Mouse (Mus musculus): Measurements from ENCODE around the gene Tex2. TPM values are rescaled to one million over a fixed set of nuclear protein-coding genes. Genes with fewer than 3 reads are reported as not detected.
"Not testable (repeated sequence)": the region's sequence is repeated elsewhere in the genome, so short reads cannot be mapped to it uniquely, and the experiment has no call there.

The Tex2 gene
- 44.7 and 49.3 TPM in 2 replicates for total RNA-seq (2014; rRNA removed)
- polyA plus RNA-seq (2015; fragmentation: Nextera tagmentation; extraction: Ambion mirVana) = 17.5 and 23.0 TPM in 2 replicates

DNA sequence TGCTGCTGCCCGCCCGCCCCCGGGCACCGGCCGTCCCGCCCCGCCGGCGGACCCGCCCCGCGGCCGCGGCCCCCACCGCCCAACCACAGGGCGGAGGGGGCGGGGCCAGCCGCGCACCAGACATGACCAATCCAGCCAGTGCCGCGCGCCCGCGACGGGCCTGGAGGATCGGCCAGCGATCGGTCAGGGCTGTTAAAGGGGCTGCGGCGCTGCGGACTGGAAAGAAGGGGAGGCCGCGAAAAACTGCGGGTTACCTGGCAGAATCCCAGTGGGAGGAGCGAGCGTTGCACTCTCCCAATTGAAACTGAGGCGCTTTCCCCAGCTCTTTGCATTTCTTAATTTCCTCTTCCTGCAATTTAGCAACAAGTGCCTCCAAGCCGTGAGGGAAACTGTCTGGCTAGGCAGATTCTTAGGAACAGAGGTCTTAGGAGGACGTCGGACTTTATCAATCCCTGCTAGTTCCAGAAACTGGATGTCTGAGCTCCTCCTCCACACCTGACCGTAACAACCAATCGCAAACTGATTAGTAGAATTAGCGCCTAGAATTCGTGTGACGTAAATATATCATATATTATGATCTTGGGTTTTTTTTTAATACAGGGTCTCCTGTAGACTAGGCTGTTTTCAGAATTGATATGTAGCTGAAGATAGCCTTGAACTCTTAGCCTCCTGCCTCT lies at the start of gene Tex2:
Tex2 (minus strand) TSS at position 463 of the 677 bp plus-strand sequence.
- ATAC-seq (peak; percentile 98), DNase-seq (peak; percentile 94)
- H3K9ac ChIP-seq = peak within 1 kb of the TSS; percentile 69
- peak within 1 kb of the TSS; percentile 76 for H3K4me2 ChIP-seq (ENCODE audit: low read depth)
- peaks cover 4% of the 10 kb centered on the region; the same call in 1 of the 2 replicates for H3K4me1 ChIP-seq (ENCODE audit: insufficient read depth)
- no peaks in the 10 kb centered on the region for H3K9me3 ChIP-seq (ENCODE audit: low read length)
- no peak for TF ChIP-seq CTCF (IDR thresholded peaks at IDR 0.05; ENCODE audit: low read depth)
- no peaks in the 10 kb centered on the region for H3K36me3 ChIP-seq (ENCODE audit: insufficient read depth)
- no peaks in the 10 kb centered on the region for H3K27me3 ChIP-seq (ENCODE audit: insufficient read depth, low read length)
- H3K27ac ChIP-seq (ENCODE audit: low read depth, low read length) = peak within 1 kb of the TSS; percentile 71
- WGBS = 1% methylated on average over 31 of the region's 45 CpGs
- peak within 1 kb of the TSS; percentile 78 for H3K4me3 ChIP-seq (ENCODE audit: low read depth, low read length)

DNA sequence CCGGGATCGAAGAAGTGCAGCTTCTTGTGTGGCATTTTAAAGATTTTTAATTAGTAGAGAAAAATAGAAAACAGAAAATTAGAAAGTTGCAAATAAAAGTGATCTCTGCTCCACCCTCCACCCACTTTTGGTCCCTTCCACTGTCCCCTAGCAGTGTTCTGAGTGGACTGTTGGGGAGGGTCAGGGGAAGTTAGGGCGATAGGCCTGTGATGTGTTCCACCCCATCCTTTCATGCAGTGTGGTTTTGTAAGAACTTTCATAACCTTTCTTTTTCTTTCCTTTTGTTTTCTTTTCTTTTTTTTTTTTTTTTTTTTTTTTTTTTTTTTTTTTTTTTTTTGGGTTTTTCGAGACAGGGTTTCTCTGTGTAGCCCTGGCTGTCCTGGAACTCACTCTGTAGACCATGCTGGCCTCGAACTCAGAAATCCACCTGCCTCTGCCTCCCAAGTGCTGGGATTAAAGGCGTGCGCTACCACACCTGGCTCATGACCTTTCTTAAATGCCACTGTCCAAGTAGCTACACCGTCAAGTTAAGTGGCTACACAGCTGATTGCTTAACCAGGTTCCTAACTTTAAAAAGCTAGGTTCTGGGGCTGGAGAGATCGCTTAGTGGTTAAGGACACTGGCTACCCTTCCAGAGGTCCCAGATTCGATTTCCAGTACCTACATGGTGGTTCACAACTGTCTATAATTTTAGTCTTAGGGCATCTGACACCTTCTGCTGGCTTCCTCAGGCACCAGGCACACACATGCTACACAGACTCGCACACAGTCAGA lies 49.6 kb upstream of the Tex2 start:
- Histone ChIP-seq H3K27ac (ENCODE audit: low read depth, low read length) (no peak overlapping the region), H3K4me3 (ENCODE audit: low read depth, low read length) (no peak overlapping the region), H3K9ac (no peak overlapping the region), H3K36me3 (ENCODE audit: insufficient read depth) (no peaks in the 10 kb centered on the region), H3K9me3 (ENCODE audit: low read length) (no peaks in the 10 kb centered on the region), H3K4me2 (ENCODE audit: low read depth) (no peak overlapping the region), H3K27me3 (ENCODE audit: insufficient read depth, low read length) (no peaks in the 10 kb centered on the region), H3K4me1 (ENCODE audit: insufficient read depth) (peaks cover 4% of the 10 kb centered on the region; the same call in 1 of the 2 replicates)
- DNase-seq (no peak), ATAC-seq (no peak)
- no peak for TF ChIP-seq CTCF (IDR thresholded peaks at IDR 0.05; ENCODE audit: low read depth)
- WGBS = 90% methylated on average over 10 of the region's 11 CpGs

DNA sequence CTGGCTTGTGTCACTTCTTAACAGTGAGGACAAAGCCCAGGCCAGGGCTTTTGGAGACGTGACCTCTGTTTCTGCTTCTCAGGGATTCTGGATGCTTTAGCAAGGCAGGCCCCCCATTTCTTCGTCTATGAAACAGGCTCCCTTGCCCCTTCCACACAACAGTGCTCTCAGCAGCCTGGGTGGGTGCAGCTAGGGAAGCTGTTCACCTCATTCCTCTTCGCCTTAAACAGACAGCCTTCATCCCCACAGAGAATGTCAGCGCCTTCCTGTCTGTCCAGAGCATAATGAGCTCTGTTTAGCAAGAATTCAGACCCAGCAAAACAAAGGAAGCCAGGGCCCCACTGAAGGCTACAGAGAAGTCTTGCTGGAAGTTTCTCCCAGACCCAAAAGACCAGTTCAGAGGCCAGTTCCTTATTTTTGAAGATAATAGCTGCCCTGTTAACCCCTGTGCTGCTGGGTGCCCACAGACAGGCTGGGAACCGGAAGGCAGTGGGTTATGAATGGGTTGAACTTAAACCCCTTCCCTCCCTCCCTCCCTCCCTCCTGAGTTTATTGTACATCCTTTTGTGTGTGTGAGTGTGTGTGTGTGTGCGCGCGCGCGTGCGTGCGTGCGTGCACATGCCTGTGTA lies 47.3 kb upstream of the Tex2 start:
- peak; percentile 18; the same call in 1 of the 2 replicates for ATAC-seq
- TF ChIP-seq CTCF (IDR thresholded peaks at IDR 0.05; ENCODE audit: low read depth) = no peak
- H3K9ac ChIP-seq = no peak overlapping the region
- H3K4me2 ChIP-seq (ENCODE audit: low read depth) = no peak overlapping the region
- 31% methylated on average over 13 of the region's 13 CpGs for WGBS
- peak overlapping the region; percentile 21; the same call in 1 of the 2 replicates for H3K27ac ChIP-seq (ENCODE audit: low read depth, low read length)
- DNase-seq = no peak
- H3K4me3 ChIP-seq (ENCODE audit: low read depth, low read length) = no peak overlapping the region
- no peaks in the 10 kb centered on the region for H3K27me3 ChIP-seq (ENCODE audit: insufficient read depth, low read length)
- no peaks in the 10 kb centered on the region for H3K9me3 ChIP-seq (ENCODE audit: low read length)
- H3K4me1 ChIP-seq (ENCODE audit: insufficient read depth) = peaks cover 5% of the 10 kb centered on the region; the same call in 1 of the 2 replicates
- no peaks in the 10 kb centered on the region for H3K36me3 ChIP-seq (ENCODE audit: insufficient read depth)

DNA sequence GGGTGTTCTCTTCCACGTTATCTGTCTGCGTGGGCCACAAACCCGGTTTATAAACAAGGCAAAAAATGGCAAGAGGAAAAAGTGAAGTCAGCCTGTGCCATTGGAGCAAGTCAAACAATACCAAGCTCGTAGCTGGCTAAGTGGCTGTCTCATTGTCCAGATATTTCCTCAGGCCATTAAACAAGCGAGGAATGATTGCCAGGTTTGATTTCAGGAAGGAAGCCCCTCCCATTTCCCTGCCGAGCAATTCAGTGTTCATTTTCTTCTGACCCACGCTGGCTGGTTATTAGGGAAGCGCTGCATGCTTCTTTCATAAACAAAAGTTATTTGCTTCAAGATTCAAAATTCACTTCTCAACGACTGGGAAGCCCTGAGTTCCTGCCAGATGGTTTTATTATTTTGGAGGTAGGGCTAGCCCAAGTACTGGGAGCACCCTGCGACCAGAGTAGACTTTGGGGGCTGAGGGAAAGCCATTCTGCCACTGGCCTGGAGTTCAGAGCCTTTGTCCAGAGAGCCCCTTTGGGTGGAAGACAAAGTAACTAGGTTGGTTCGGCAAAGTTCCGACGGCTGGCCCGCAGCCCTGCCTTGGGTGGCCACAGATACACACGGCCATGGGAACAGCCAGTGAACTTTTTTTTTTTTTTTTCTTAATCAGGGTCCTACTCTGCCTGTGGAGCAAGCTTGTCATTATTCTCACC lies 46.5 kb upstream of the Tex2 start:
- Histone ChIP-seq H3K9ac (no peak overlapping the region), H3K4me1 (ENCODE audit: insufficient read depth) (peaks cover 5% of the 10 kb centered on the region; the same call in 1 of the 2 replicates), H3K36me3 (ENCODE audit: insufficient read depth) (no peaks in the 10 kb centered on the region), H3K27me3 (ENCODE audit: insufficient read depth, low read length) (no peaks in the 10 kb centered on the region), H3K4me3 (ENCODE audit: low read depth, low read length) (no peak overlapping the region), H3K27ac (ENCODE audit: low read depth, low read length) (0 out of 2 replicates have a peak overlapping the region, but pooled peaks have one; percentile 29), H3K4me2 (ENCODE audit: low read depth) (no peak overlapping the region), H3K9me3 (ENCODE audit: low read length) (no peaks in the 10 kb centered on the region)
- no peak for ATAC-seq
- no peak for DNase-seq
- WGBS = 30% methylated on average over 15 of the region's 15 CpGs
- no peak for TF ChIP-seq CTCF (IDR thresholded peaks at IDR 0.05; ENCODE audit: low read depth)

DNA sequence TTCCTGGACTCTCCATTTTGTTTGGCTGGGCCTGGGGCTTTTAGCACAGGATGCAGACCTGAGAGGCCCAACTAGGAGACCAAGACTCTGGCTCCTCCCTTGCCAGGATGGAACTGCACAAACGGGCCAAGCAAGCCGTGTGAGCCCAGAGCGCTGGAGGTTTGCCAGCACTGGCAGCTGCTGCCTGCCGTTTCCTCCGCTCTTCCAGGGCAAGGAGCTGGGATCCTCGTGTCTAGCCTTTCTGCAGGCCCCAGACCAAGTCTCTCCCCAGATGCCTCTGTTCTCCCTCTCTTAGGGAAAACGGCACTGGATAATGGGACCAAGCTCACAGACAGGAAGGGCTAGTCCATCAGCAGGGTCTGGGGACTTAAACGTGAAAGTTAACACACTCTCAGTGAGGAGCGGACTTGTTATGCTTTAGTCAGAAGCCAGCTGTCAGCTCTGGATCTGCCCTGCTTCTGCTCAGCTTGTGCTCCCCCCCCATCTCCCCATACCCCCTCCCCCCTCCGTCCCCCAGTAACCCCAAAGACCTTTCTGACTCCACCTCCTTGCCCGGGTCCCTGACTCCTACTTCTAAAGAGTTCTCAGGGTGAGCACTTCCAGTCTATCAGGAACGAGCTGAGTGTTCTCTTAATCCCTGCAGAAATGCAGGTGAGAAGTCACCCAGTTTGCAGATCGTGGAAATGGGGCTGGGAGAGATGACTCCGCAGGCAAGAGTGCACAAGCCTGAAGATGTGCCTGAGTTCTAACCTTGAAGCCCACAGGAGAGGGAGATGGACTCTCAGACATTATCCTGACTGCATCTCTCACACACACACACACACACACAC lies 45.0 kb upstream of the Tex2 start:
- Histone ChIP-seq H3K9me3 (ENCODE audit: low read length) (no peaks in the 10 kb centered on the region), H3K4me1 (ENCODE audit: insufficient read depth) (peaks cover 5% of the 10 kb centered on the region; the same call in 1 of the 2 replicates), H3K27me3 (ENCODE audit: insufficient read depth, low read length) (no peaks in the 10 kb centered on the region), H3K36me3 (ENCODE audit: insufficient read depth) (no peaks in the 10 kb centered on the region), H3K9ac (no peak overlapping the region; the same call in 1 of the 2 replicates), H3K4me3 (ENCODE audit: low read depth, low read length) (no peak overlapping the region), H3K4me2 (ENCODE audit: low read depth) (no peak overlapping the region), H3K27ac (ENCODE audit: low read depth, low read length) (peak overlapping the region; percentile 74)
- DNase-seq = peak; percentile 91
- TF ChIP-seq CTCF (IDR thresholded peaks at IDR 0.05; ENCODE audit: low read depth) = no peak
- ATAC-seq = peak; percentile 91
- WGBS = 15% methylated on average over 14 of the region's 14 CpGs

DNA sequence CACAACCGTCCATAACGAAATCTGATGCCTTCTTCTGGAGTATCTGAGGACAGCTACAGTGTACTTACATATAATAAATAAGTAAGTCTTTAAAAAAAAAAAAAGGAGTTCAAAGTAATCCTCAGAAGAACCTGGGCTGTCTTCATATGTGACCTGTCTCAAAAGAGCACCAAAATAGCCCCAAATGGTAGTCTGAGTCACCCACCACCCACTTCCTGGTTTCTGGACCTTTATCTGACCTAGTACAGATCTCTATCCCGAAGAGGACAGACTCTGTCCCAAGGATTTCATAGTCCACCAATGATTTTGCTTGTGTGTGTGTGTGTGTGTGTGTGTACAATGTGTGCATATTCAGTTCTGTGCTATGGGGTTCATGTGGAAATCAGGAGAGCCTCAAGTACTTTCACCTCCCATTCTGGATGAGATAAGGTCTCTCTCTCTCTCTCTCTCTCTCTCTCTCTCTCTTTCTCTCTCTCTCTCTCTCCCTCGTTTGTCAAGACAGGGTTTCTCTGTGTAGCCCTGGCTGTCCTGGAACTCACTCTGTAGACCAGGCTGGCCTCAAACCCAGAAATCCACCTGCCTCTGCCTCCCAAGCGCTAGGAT lies 43.8 kb upstream of the Tex2 start:
- not testable (repeated sequence) for H3K27ac ChIP-seq (ENCODE audit: low read depth, low read length)

More for the DNA sequence above, 43.8 kb upstream of the Tex2 start:
- not testable (repeated sequence) for DNase-seq; H3K4me2 ChIP-seq (ENCODE audit: low read depth); H3K27me3 ChIP-seq (ENCODE audit: insufficient read depth, low read length); H3K9ac ChIP-seq; H3K4me3 ChIP-seq (ENCODE audit: low read depth, low read length); ATAC-seq; H3K9me3 ChIP-seq (ENCODE audit: low read length); H3K4me1 ChIP-seq (ENCODE audit: insufficient read depth); H3K36me3 ChIP-seq (ENCODE audit: insufficient read depth)
- 86% methylated on average over 5 of the region's 5 CpGs for WGBS
